Mouse (Mus musculus): ENCODE results near the gene Tmcc3. TPM values are rescaled to one million over a fixed set of nuclear protein-coding genes. Genes with fewer than 3 reads are reported as not detected.

The Tmcc3 gene
- polyA plus RNA-seq, 1 experiment from 2014 or later: 17.5 TPM

DNA sequence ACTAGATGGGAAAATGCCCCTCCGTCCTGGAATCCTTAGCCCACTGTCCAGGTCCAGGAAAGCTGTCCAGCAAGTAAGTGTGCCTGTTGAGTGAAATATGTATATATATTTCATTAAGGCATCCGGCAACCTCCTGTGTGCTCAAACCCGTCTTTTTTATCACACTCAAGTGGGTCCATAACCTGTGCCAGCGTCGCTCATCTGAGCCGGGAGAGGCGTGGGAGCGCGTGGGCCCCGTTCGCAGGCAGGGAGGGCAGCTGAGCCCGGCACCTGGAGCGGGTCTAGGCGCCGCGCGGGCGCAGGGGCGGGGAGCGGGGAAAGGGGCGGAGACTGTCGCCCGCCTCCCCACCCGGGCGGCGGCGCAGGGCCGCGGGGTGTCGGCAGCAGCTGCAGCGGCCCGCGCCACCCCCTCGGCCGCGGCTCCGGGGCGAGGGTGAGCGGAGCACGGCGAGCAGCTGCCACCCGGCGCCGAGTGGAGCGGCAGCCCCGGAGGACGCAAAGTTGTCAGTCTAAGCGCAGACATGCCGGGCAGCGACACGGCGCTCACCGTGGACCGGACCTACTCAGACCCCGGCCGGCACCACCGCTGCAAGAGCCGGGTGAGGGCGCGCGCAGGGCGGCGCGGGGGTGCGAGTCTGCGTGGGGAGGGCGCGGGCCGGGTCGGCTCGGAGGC lies 202.9 kb downstream of the Tmcc3 start:
- WGBS: under 1% methylated on average over 68 of the region's 71 CpGs
- H3K27me3 ChIP-seq: peaks cover 9% of the 10 kb centered on the region; the same call in 1 of the 2 replicates
- H3K4me2 ChIP-seq: peak overlapping the region; percentile 89
- peak; percentile 79 for ATAC-seq (ENCODE audit: insufficient number of reproducible peaks, low FRiP score, low TSS enrichment, low read depth)
- H3K4me3 ChIP-seq: peak overlapping the region; percentile 78
- no peaks in the 10 kb centered on the region for H3K36me3 ChIP-seq
- no peaks in the 10 kb centered on the region for H3K9me3 ChIP-seq
- H3K4me1 ChIP-seq: peaks cover 19% of the 10 kb centered on the region
- H3K27ac ChIP-seq: peak overlapping the region; percentile 90
- H3K9ac ChIP-seq: peak overlapping the region; percentile 68

DNA sequence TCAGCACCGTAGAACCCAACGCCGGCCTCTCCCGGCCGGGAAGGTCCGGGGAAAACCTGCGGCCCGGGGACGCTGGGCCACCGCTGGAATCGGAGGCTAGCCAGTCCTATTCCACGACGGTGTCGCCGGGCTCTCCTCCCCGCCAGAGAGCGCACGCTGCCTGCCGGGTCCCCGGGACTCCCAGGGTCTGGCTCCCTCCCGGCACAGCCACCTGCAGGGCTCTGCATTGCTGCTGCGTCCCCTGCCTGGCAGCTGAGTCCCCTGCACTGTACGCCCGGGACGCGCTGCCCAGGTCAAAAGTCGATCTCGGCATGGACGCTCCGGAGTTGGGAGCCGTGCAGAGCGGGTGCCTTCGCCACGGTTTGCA lies 203.4 kb downstream of the Tmcc3 start:
- peak; percentile 69 for ATAC-seq (ENCODE audit: insufficient number of reproducible peaks, low FRiP score, low TSS enrichment, low read depth)
- Histone ChIP-seq H3K4me1 (peaks cover 24% of the 10 kb centered on the region), H3K27ac (peak overlapping the region; percentile 90), H3K9ac (peak overlapping the region; percentile 68), H3K27me3 (peaks cover 9% of the 10 kb centered on the region; the same call in 1 of the 2 replicates), H3K4me2 (peak overlapping the region; percentile 89), H3K36me3 (no peaks in the 10 kb centered on the region), H3K4me3 (peak overlapping the region; percentile 78), H3K9me3 (no peaks in the 10 kb centered on the region)
- under 1% methylated on average over 29 of the region's 34 CpGs for WGBS

DNA sequence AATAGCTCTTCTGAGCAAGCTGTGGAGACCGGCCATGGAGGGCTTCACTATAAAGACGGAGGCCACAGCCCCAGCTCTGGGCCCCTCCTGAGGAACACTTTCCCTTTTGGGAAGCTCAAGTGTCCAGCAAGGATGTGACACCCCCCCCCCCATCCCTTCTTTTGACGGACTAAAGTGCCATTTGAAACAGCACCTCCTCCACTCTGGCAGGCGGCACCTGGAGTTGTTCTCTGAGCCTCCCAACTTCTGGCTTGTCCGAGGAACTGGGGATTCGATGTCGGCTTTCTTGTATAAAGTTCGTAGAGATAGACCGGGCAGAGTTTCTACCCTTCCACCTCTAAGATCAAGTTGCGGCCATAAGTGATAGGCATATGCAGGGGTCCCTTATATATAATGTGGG lies 203.8 kb downstream of the Tmcc3 start:
- H3K9me3 ChIP-seq: no peaks in the 10 kb centered on the region
- H3K4me3 ChIP-seq: peak overlapping the region; percentile 78
- peak overlapping the region; percentile 68 for H3K9ac ChIP-seq
- no peaks in the 10 kb centered on the region for H3K36me3 ChIP-seq
- peaks cover 28% of the 10 kb centered on the region for H3K4me1 ChIP-seq
- peak overlapping the region; percentile 89 for H3K4me2 ChIP-seq
- H3K27ac ChIP-seq: peak overlapping the region; percentile 90
- WGBS: 2% methylated on average over 10 of the region's 10 CpGs
- ATAC-seq (ENCODE audit: insufficient number of reproducible peaks, low FRiP score, low TSS enrichment, low read depth): peak; percentile 13; the same call in 1 of the 2 replicates
- H3K27me3 ChIP-seq: peaks cover 9% of the 10 kb centered on the region; the same call in 1 of the 2 replicates

DNA sequence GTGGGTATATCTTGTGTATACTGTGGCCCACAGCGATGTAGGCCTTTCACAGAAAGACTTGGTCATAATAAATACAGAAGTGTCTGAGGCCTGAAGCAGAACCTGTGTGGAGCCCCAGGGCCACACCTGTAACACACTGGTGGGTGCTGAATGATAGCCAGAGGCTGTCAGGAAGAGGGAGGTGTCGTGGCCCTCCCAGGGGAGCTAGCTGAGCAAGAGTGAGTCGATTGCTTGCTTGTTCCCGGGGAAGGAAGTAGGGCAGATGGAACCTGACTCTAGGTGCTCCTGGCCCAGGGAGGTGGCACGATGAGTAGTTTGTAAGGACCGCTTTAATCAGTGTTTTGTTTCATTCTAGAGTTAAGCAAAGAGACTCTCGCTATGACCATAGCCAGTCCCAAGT lies 208.1 kb downstream of the Tmcc3 start:
- 51% methylated on average over 7 of the region's 7 CpGs for WGBS
- H3K4me3 ChIP-seq: no peak overlapping the region
- H3K36me3 ChIP-seq: no peaks in the 10 kb centered on the region
- no peak overlapping the region for H3K27ac ChIP-seq
- peaks cover 52% of the 10 kb centered on the region for H3K4me1 ChIP-seq
- H3K9ac ChIP-seq: no peak overlapping the region
- H3K27me3 ChIP-seq: peaks cover 9% of the 10 kb centered on the region; the same call in 1 of the 2 replicates
- H3K4me2 ChIP-seq: no peak overlapping the region
- H3K9me3 ChIP-seq: no peaks in the 10 kb centered on the region
- no peak for ATAC-seq (ENCODE audit: insufficient number of reproducible peaks, low FRiP score, low TSS enrichment, low read depth)

DNA sequence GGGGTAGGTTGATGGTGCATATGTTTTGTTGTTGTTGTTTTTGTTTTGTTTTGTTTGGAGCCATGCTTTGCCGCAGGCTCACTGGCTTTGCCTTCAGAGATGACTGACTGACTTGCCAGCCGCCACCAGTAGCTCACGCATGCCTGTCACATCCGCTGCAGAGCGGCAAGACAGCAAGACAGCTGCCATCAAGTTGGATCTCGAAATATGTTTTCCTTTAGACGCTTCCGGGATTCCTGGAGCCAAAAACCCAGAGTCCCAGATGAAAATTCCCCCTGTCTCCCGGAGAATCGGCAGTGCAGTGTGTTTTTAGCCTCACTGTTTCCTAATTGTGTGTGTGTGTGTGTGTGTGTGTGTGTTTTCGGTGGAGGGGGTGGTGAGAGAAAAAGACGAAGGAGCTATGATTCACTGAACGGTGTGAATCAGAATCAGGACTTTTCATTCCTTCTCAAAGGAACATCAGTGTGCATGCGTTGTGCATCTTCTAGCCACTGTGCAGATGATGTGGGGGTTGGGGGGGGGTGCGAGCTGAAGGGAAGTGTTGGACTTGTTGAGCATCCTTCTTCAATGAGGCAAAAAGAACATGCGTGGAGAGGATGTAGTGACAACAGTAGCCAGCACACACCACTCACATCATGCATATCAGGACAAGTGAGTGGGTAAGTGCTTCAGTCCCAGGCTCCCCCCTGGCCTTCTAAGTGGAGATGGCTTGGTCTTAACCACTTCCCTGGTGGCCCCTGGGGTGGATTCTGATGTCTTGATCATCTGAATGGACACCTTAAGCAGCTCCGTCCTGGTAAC lies 208.8 kb downstream of the Tmcc3 start:
- peaks cover 9% of the 10 kb centered on the region; the same call in 1 of the 2 replicates for H3K27me3 ChIP-seq
- H3K4me3 ChIP-seq: no peak overlapping the region
- no peak for ATAC-seq (ENCODE audit: insufficient number of reproducible peaks, low FRiP score, low TSS enrichment, low read depth)
- H3K36me3 ChIP-seq: no peaks in the 10 kb centered on the region
- WGBS: 38% methylated on average over 17 of the region's 17 CpGs
- H3K9ac ChIP-seq: no peak overlapping the region
- H3K4me1 ChIP-seq: peaks cover 51% of the 10 kb centered on the region
- H3K4me2 ChIP-seq: no peak overlapping the region
- no peak overlapping the region for H3K27ac ChIP-seq
- H3K9me3 ChIP-seq: no peaks in the 10 kb centered on the region

DNA sequence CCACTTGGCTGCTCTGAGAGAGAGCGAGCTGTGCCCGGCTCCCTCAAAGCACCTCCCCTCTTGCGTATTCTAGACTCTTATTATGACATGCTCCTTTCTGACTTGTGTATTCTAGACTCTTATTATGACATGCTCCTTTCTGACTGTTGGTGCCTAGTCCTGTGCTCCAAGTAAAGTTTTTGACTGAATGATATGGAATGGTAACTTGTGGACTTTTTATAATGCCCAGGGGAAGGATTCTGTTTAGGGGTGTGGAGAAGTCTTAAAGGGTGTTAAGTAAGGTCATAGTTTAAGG lies 209.3 kb downstream of the Tmcc3 start:
- Histone ChIP-seq H3K9ac (no peak overlapping the region), H3K4me3 (no peak overlapping the region), H3K4me1 (peaks cover 48% of the 10 kb centered on the region), H3K36me3 (no peaks in the 10 kb centered on the region), H3K27ac (no peak overlapping the region), H3K9me3 (no peaks in the 10 kb centered on the region), H3K27me3 (peaks cover 9% of the 10 kb centered on the region; the same call in 1 of the 2 replicates), H3K4me2 (no peak overlapping the region)
- no peak for ATAC-seq (ENCODE audit: insufficient number of reproducible peaks, low FRiP score, low TSS enrichment, low read depth)
- WGBS: 37% methylated on average over 3 of the region's 3 CpGs

DNA sequence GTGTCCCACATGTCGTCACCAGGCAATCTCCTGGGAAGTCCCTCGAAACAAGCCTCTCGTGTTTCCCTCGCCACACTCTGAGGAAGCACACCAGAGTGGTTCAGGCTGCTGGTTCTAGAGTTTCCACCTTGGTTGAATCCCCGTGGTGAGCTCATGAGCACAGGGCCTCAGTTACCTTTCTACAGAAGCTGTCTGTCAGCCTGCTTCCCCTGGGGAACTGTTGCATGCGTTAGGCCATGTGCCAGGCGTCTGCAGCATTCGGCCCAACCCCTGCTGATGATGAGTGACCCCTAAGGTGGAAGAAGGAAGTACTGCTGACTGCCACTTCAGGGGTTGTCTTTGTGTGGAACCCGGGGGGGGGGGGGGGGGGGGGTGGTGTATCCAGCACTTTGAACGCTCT lies 210.0 kb downstream of the Tmcc3 start:
- H3K4me1 ChIP-seq: peaks cover 41% of the 10 kb centered on the region

DNA sequence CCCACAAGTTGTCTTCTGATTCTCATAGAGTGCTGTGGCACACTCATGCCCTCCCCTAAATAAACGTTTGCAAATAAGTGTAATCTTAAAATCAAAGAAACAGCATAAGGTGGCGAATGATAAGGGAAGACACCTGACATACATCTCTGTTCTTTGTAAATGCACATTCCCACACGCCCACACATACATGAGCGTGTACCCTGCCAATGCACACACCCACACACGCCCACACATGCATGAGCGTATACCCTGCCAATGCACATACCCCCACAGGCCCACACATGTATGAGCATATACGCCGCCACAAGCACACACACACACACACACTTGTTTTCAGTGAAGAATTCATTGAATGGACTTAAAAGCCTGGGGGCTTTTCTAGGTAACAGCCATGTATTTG lies 211.5 kb downstream of the Tmcc3 start:
- peaks cover 41% of the 10 kb centered on the region for H3K4me1 ChIP-seq
- H3K36me3 ChIP-seq: no peaks in the 10 kb centered on the region
- ATAC-seq (ENCODE audit: insufficient number of reproducible peaks, low FRiP score, low TSS enrichment, low read depth): no peak
- peak overlapping the region; percentile 43; the same call in 1 of the 2 replicates for H3K27ac ChIP-seq
- peak overlapping the region; percentile 29; the same call in 1 of the 2 replicates for H3K4me2 ChIP-seq
- H3K9ac ChIP-seq: no peak overlapping the region
- H3K9me3 ChIP-seq: no peaks in the 10 kb centered on the region
- H3K27me3 ChIP-seq: no peaks in the 10 kb centered on the region
- 64% methylated on average over 8 of the region's 8 CpGs for WGBS
- no peak overlapping the region for H3K4me3 ChIP-seq

More for the DNA sequence above, 210.0 kb downstream of the Tmcc3 start:
- Histone ChIP-seq H3K9me3 (no peaks in the 10 kb centered on the region), H3K27me3 (peaks cover 3% of the 10 kb centered on the region; the same call in 1 of the 2 replicates), H3K9ac (no peak overlapping the region), H3K4me2 (no peak overlapping the region), H3K27ac (no peak overlapping the region), H3K36me3 (no peaks in the 10 kb centered on the region), H3K4me3 (no peak overlapping the region)
- ATAC-seq (ENCODE audit: insufficient number of reproducible peaks, low FRiP score, low TSS enrichment, low read depth): no peak
- 32% methylated on average over 9 of the region's 10 CpGs for WGBS

DNA sequence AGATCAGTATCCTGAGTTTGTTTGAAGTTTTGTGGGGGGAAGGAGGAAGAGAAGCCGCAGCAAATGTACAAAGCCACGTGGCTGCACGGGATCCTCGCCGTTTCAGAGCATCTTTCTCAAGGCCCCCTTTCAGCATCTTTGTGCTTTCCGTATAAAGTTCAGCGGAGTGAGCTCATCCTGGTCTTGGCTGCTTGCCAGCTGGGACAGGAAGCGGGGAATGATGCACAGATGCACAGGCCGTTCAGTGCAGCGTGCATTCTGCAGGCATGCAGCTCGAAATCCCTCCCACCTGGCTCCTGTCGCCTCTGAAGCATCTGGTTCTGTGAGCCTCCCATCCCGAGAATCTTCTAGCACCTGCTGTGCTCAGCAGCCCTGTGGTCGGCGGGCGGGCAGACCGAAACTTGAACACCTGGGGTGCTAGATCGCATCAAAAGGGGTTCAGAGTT lies 212.0 kb downstream of the Tmcc3 start:
- H3K4me3 ChIP-seq: no peak overlapping the region
- H3K4me2 ChIP-seq: peak overlapping the region; percentile 29
- H3K4me1 ChIP-seq: peaks cover 41% of the 10 kb centered on the region
- H3K9ac ChIP-seq: no peak overlapping the region
- 2% methylated on average over 18 of the region's 18 CpGs for WGBS
- no peaks in the 10 kb centered on the region for H3K36me3 ChIP-seq
- no peaks in the 10 kb centered on the region for H3K9me3 ChIP-seq
- H3K27ac ChIP-seq: peak overlapping the region; percentile 43
- H3K27me3 ChIP-seq: no peaks in the 10 kb centered on the region
- peak; percentile 19; the same call in 1 of the 2 replicates for ATAC-seq (ENCODE audit: insufficient number of reproducible peaks, low FRiP score, low TSS enrichment, low read depth)

DNA sequence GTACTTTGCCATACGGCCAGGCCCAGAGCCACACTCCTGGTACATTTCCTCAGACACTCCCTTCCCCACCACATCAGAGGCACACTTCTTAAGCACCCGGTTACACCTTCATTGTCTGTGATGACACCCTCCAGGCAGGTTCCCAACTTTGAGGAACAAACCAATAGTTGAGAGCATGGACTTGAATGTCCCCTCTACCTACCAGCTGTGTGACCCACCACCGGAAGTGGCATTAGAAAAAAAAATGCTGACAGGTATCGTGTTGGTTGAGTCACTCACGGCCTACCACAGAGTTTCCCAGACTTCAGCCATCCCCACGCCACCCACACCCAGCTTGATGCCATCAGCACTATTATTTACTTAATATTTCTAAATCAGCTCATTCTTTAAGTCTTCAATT lies 213.2 kb downstream of the Tmcc3 start:
- WGBS: 60% methylated on average over 6 of the region's 6 CpGs

DNA sequence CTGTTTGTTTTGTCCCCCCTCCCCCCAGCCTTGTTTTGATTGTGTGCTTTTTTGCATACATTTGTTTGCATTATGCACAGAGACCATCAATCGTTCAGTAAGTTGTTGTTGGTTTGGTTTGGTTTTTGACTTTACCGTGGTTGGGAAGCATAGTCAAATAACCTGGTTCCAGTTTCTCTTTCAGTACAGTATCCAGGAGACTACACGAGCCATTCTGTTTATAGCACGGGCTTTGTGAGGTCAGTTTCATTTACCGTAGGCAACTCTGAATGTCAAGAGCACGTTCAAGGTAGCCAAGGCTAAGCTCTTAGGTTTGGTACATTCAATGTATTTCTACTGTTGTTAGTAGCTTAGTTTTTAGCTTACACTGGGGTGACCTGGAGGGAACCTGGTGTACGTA lies 214.0 kb downstream of the Tmcc3 start:
- peaks cover 29% of the 10 kb centered on the region for H3K4me1 ChIP-seq
- no peaks in the 10 kb centered on the region for H3K27me3 ChIP-seq
- H3K9ac ChIP-seq: no peak overlapping the region
- H3K36me3 ChIP-seq: no peaks in the 10 kb centered on the region
- H3K4me2 ChIP-seq: no peak overlapping the region
- H3K4me3 ChIP-seq: no peak overlapping the region
- ATAC-seq (ENCODE audit: insufficient number of reproducible peaks, low FRiP score, low TSS enrichment, low read depth): no peak
- WGBS: 83% methylated on average over 7 of the region's 7 CpGs
- no peaks in the 10 kb centered on the region for H3K9me3 ChIP-seq
- no peak overlapping the region for H3K27ac ChIP-seq

More for the DNA sequence above, 213.2 kb downstream of the Tmcc3 start:
- no peaks in the 10 kb centered on the region for H3K36me3 ChIP-seq
- no peak overlapping the region for H3K4me2 ChIP-seq
- no peaks in the 10 kb centered on the region for H3K9me3 ChIP-seq
- H3K27ac ChIP-seq: peak overlapping the region; percentile 7; the same call in 1 of the 2 replicates
- no peaks in the 10 kb centered on the region for H3K27me3 ChIP-seq
- no peak overlapping the region for H3K4me3 ChIP-seq
- ATAC-seq (ENCODE audit: insufficient number of reproducible peaks, low FRiP score, low TSS enrichment, low read depth): no peak
- peaks cover 37% of the 10 kb centered on the region for H3K4me1 ChIP-seq
- no peak overlapping the region for H3K9ac ChIP-seq

DNA sequence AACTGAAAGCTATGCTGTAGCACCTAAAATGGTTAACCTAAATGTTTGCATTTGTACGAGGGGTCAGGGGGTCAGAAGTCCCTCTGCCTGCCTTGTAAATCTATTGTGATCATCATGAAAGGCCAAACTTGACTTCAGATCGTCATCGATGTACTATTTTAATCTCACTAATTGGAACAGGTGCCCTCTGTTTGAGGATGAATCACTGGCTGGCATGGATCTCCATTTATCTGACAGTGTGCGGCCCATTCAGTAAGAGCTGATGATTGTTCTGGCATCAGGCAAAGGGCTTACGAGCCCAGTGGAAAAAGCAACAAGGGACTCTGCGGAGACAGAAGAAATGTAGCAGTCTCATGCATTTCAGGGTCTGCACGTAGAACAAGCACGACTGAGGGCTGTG lies 215.1 kb downstream of the Tmcc3 start:
- ATAC-seq (ENCODE audit: insufficient number of reproducible peaks, low FRiP score, low TSS enrichment, low read depth): no peak
- H3K4me3 ChIP-seq: no peak overlapping the region
- H3K27me3 ChIP-seq: no peaks in the 10 kb centered on the region
- WGBS: 81% methylated on average over 8 of the region's 8 CpGs
- H3K27ac ChIP-seq: no peak overlapping the region
- H3K9me3 ChIP-seq: no peaks in the 10 kb centered on the region
- no peak overlapping the region for H3K4me2 ChIP-seq
- H3K36me3 ChIP-seq: no peaks in the 10 kb centered on the region
- peaks cover 19% of the 10 kb centered on the region for H3K4me1 ChIP-seq
- no peak overlapping the region for H3K9ac ChIP-seq

Data from limb, embryonic 15.5 days (tissue).